16 mouse cellular contexts compared by ENCODE assay signal in genomic region chr7:79869072-79869719, GRCm38 (mm10). TPM values are rescaled to one million over a fixed set of nuclear protein-coding genes. Genes with fewer than 3 reads are reported as not detected.
DNase-seq lines count a peak whose midpoint lies in the region; ATAC-seq and TF ChIP-seq lines count a peak whose summit lies in the region.
"Had no signal": no experiment of that assay in that cellular context is flagged by ENCODE, and none has a peak within 500 bp of the region (broad histone marks: within the 10 kb centered on the region; RNA-seq: fewer than 3 reads in every experiment).

No protein-coding gene starts in this region.

- H3K27me3 ChIP-seq in hindbrain, embryonic 10.5 days (ENCODE audit: insufficient read depth, poor library complexity, severe bottlenecking): no peaks in the 10 kb centered on the region
- H3K27me3 ChIP-seq in hindbrain, embryonic 16.5 days (replicated peaks; ENCODE audit: control insufficient read depth, insufficient read depth, low read length): no peaks in the 10 kb centered on the region
- no peaks in the 10 kb centered on the region for H3K27me3 ChIP-seq in ES-Bruce4 (ENCODE audit: control insufficient read depth, insufficient read depth, low read length, poor library complexity, severe bottlenecking)
- no peaks in the 10 kb centered on the region for H3K27me3 ChIP-seq in embryonic facial prominence, embryonic 10.5 days (replicated peaks; ENCODE audit: low read depth, poor library complexity, severe bottlenecking)
- H3K27me3 ChIP-seq: liver, embryonic 15.5 days; midbrain, embryonic 12.5 days had no signal

- peak overlapping the region; percentile 35; the same call in 1 of the 2 replicates for H3K27ac ChIP-seq in hindbrain, embryonic 10.5 days
- no peak overlapping the region for H3K27ac ChIP-seq in hindbrain, embryonic 16.5 days (ENCODE audit: low read depth, low read length)
- peak overlapping the region; percentile 49 for H3K27ac ChIP-seq in ES-Bruce4 (ENCODE audit: insufficient read depth, low read length)
- peak overlapping the region; percentile 40; the same call in 1 of the 2 replicates for H3K27ac ChIP-seq in embryonic facial prominence, embryonic 10.5 days (replicated peaks)
- H3K27ac ChIP-seq in macrophage: 0 out of 2 replicates have a peak overlapping the region, but pooled peaks have one; percentile 22
- H3K27ac ChIP-seq: liver, embryonic 15.5 days; midbrain, embryonic 12.5 days had no signal

- no peak for ATAC-seq in hindbrain, embryonic 16.5 days

- no peaks in the 10 kb centered on the region for H3K79me2 ChIP-seq in macrophage (ENCODE audit: inconsistent target)

- TF ChIP-seq EP300 in ES-Bruce4 (IDR thresholded peaks at IDR 0.05; ENCODE audit: insufficient read depth, low read depth, low read length): no peak

- H3K4me3 ChIP-seq in hindbrain, embryonic 10.5 days: no peak overlapping the region
- no peak overlapping the region for H3K4me3 ChIP-seq in hindbrain, embryonic 16.5 days (ENCODE audit: low read length)
- H3K4me3 ChIP-seq in ES-Bruce4 (ENCODE audit: low read depth, low read length) (no peak overlapping the region), macrophage (ENCODE audit: inconsistent target) (no peak overlapping the region)
- no peak overlapping the region for H3K4me3 ChIP-seq in embryonic facial prominence, embryonic 10.5 days
- H3K4me3 ChIP-seq: liver, embryonic 15.5 days; midbrain, embryonic 12.5 days had no signal

- H3K4me2 ChIP-seq in hindbrain, embryonic 16.5 days (ENCODE audit: low read length): no peak overlapping the region
- H3K4me2 ChIP-seq: heart, embryonic 11.5 days; liver, embryonic 15.5 days; midbrain, embryonic 12.5 days had no signal

- H3K9ac ChIP-seq in hindbrain, embryonic 16.5 days (ENCODE audit: low read depth, low read length): no peak overlapping the region
- 0 out of 2 replicates have a peak overlapping the region, but pooled peaks have one; percentile 7 for H3K9ac ChIP-seq in ES-Bruce4 (ENCODE audit: low read depth, poor library complexity, severe bottlenecking)
- H3K9ac ChIP-seq: liver, embryonic 15.5 days; midbrain, embryonic 12.5 days had no signal

- peaks cover 20% of the 10 kb centered on the region for H3K4me1 ChIP-seq in hindbrain, embryonic 10.5 days (replicated peaks)
- no peaks in the 10 kb centered on the region for H3K4me1 ChIP-seq in hindbrain, embryonic 16.5 days (ENCODE audit: control insufficient read depth, insufficient read depth, low read depth, low read length)
- H3K4me1 ChIP-seq in ES-Bruce4 (ENCODE audit: control insufficient read depth, insufficient read depth, low read length): peaks cover 7% of the 10 kb centered on the region
- H3K4me1 ChIP-seq in embryonic facial prominence, embryonic 10.5 days: peaks cover 21% of the 10 kb centered on the region
- H3K4me1 ChIP-seq: liver, embryonic 15.5 days had no signal

- TF ChIP-seq CTCF in ES-Bruce4 (IDR thresholded peaks at IDR 0.05; ENCODE audit: low read depth, low read length): no peak

- no peaks in the 10 kb centered on the region for H3K9me3 ChIP-seq in hindbrain, embryonic 10.5 days
- no peaks in the 10 kb centered on the region for H3K9me3 ChIP-seq in hindbrain, embryonic 16.5 days (ENCODE audit: control insufficient read depth, low read length)
- H3K9me3 ChIP-seq in ES-Bruce4 (replicated peaks; ENCODE audit: control insufficient read depth, insufficient read depth, low read length, poor library complexity, severe bottlenecking): no peaks in the 10 kb centered on the region
- H3K9me3 ChIP-seq in embryonic facial prominence, embryonic 10.5 days: no peaks in the 10 kb centered on the region
- H3K9me3 ChIP-seq: G1E; liver, embryonic 15.5 days; midbrain, embryonic 12.5 days had no signal

- WGBS in hindbrain, embryonic 10.5 days: 52% methylated on average over 6 of the region's 6 CpGs
- WGBS in hindbrain, embryonic 16.5 days: 49% methylated on average over 6 of the region's 6 CpGs
- WGBS in embryonic facial prominence, embryonic 10.5 days: 57% methylated on average over 6 of the region's 6 CpGs
- 46% methylated on average over 6 of the region's 6 CpGs for WGBS in macrophage (ENCODE audit: missing documents)

- H3K36me3 ChIP-seq in hindbrain, embryonic 10.5 days: no peaks in the 10 kb centered on the region
- H3K36me3 ChIP-seq in hindbrain, embryonic 16.5 days (ENCODE audit: control insufficient read depth, insufficient read depth, low read length): no peaks in the 10 kb centered on the region
- H3K36me3 ChIP-seq in ES-Bruce4 (ENCODE audit: control insufficient read depth, insufficient read depth, low read length, poor library complexity, severe bottlenecking): no peaks in the 10 kb centered on the region
- H3K36me3 ChIP-seq in embryonic facial prominence, embryonic 10.5 days (replicated peaks): no peaks in the 10 kb centered on the region
- H3K36me3 ChIP-seq in macrophage (ENCODE audit: inconsistent target): no peaks in the 10 kb centered on the region
- H3K36me3 ChIP-seq: G1E; liver, embryonic 15.5 days; midbrain, embryonic 12.5 days had no signal

- TF ChIP-seq POLR2A in ES-Bruce4 (IDR thresholded peaks at IDR 0.05; ENCODE audit: insufficient read depth, low read length): no peak

- DNase-seq in hindbrain, embryonic 10.5 days (ENCODE audit: low spot score): no peak
- DNase-seq in embryonic facial prominence, embryonic 10.5 days (ENCODE audit: low spot score): no peak
- no peak for DNase-seq in retina, embryonic 14.5 days (ENCODE audit: low spot score)
- no peak for DNase-seq in layer of hippocampus, postnatal 36 days
- DNase-seq in kidney, postnatal 4 days: no peak
- DNase-seq: cerebellum, adult 11 months; gastrocnemius, postnatal 14 days; right cerebral cortex, postnatal 14 days had no signal

RNA-seq across cellular contexts. Expression of gene Anpep, which starts 8.3 kb away (rescaled TPM):
- polyA plus RNA-seq in hindbrain, embryonic 10.5 days (2016; fragmentation: Nextera tagmentation; extraction: Ambion mirVana): 4.3 and 5.6 TPM in 2 replicates
- polyA plus RNA-seq in hindbrain, embryonic 16.5 days (2015; fragmentation: Nextera tagmentation; extraction: Ambion mirVana): 4.3 and 5.2 TPM in 2 replicates
- polyA plus RNA-seq in ES-Bruce4 (2011; ENCODE audit: insufficient read depth, insufficient read length, low read depth, missing spikeins) (9.7 and 10.4 TPM in 2 replicates), macrophage (2018) (640 to 2,077 TPM (median 1,213 TPM) in 3 replicates)
- polyA plus RNA-seq in embryonic facial prominence, embryonic 10.5 days (2016; fragmentation: Nextera tagmentation; extraction: Ambion mirVana): 5.4 and 6.9 TPM in 2 replicates
- total RNA-seq in macrophage (2018; cell fraction: chromatin; rRNA removed): 100 to 1,000 TPM; 101 to 453 (median 231) TPM
- 1,000 to 10,000 TPM in 19 of 26 experiments, 100 to 1,000 TPM in 7; 684 to 2,171 (median 1,216) TPM for total RNA-seq in macrophage (2018; cell fraction: cytosol; rRNA removed)
- total RNA-seq in macrophage (2018; cell fraction: nucleus; rRNA removed): 1,000 to 10,000 TPM in 21 of 26 experiments, 100 to 1,000 TPM in 5; 406 to 2,072 (median 1,304) TPM
- 1 to 10 TPM; 3.1 to 4.8 TPM for total RNA-seq in layer of hippocampus, postnatal 36 days (2021)
- polyA plus RNA-seq: G1E had no signal

RNA-seq across cellular contexts. Expression of gene Ap3s2, which starts 51.3 kb away (rescaled TPM):
- polyA plus RNA-seq in hindbrain, embryonic 10.5 days (2016; fragmentation: Nextera tagmentation; extraction: Ambion mirVana): 47.0 and 54.6 TPM in 2 replicates
- 37.9 and 48.2 TPM in 2 replicates for polyA plus RNA-seq in hindbrain, embryonic 16.5 days (2015; fragmentation: Nextera tagmentation; extraction: Ambion mirVana)
- 61.0 and 61.2 TPM in 2 replicates for polyA plus RNA-seq in ES-Bruce4 (2011; ENCODE audit: insufficient read depth, insufficient read length, low read depth, missing spikeins)
- polyA plus RNA-seq in embryonic facial prominence, embryonic 10.5 days (2016; fragmentation: Nextera tagmentation; extraction: Ambion mirVana): 48.9 and 49.4 TPM in 2 replicates
- 10 to 100 TPM in 6 of 26 experiments, 1 to 10 TPM in 19, under 1 TPM in 1; 1.00 to 13.0 (median 6.4) TPM for total RNA-seq in macrophage (2018; cell fraction: chromatin; rRNA removed)
- 10 to 100 TPM in 22 of 26 experiments, 1 to 10 TPM in 4; 7.9 to 14.4 (median 12.3) TPM for total RNA-seq in macrophage (2018; cell fraction: cytosol; rRNA removed)
- total RNA-seq in macrophage (2018; cell fraction: nucleus; rRNA removed): 10 to 100 TPM in 11 of 26 experiments, 1 to 10 TPM in 15; 3.5 to 19.3 (median 8.0) TPM
- polyA plus RNA-seq in macrophage (2018): 9.2 to 13.3 TPM (median 12.1 TPM) in 3 replicates
- 10 to 100 TPM; 47.4 to 49.6 TPM for total RNA-seq in layer of hippocampus, postnatal 36 days (2021)

RNA-seq across cellular contexts. Expression of gene Mesp2, which starts 58.7 kb away (rescaled TPM):
- 0.37 and 0.55 TPM in 2 replicates for polyA plus RNA-seq in hindbrain, embryonic 10.5 days (2016; fragmentation: Nextera tagmentation; extraction: Ambion mirVana)
- polyA plus RNA-seq in hindbrain, embryonic 16.5 days (2015; fragmentation: Nextera tagmentation; extraction: Ambion mirVana): 1.5 and 1.7 TPM in 2 replicates
- polyA plus RNA-seq in ES-Bruce4 (2011; ENCODE audit: insufficient read depth, insufficient read length, low read depth, missing spikeins): 1.2 and 1.5 TPM in 2 replicates
- 0.34 and 0.36 TPM in 2 replicates for polyA plus RNA-seq in embryonic facial prominence, embryonic 10.5 days (2016; fragmentation: Nextera tagmentation; extraction: Ambion mirVana)
- not detected for total RNA-seq in macrophage (2018; cell fraction: chromatin; rRNA removed)
- total RNA-seq in macrophage (2018; cell fraction: cytosol; rRNA removed): under 1 TPM in 7 of 26 experiments, not detected in 19; 0.05 to 0.16 (median 0.10) TPM
- total RNA-seq in macrophage (2018; cell fraction: nucleus; rRNA removed): not detected
- polyA plus RNA-seq in macrophage (2018): 0.12 TPM in 1 of 3 replicates, not detected in the others
- 1 to 10 TPM; 1.1 to 1.6 TPM for total RNA-seq in layer of hippocampus, postnatal 36 days (2021)
- total RNA-seq: G1E; gastrocnemius, postnatal 14 days; hematopoietic stem cell, adult 5-6 weeks had no signal
- polyA plus RNA-seq: G1E; liver, embryonic 15.5 days had no signal

Comparison
In these comparisons a context has a peak if more than half of its experiments do, and no peak if none do; other contexts are left out.
1. RNA of gene Anpep, which starts 8.3 kb away (polyA plus RNA-seq): 640 to 2,077 TPM in macrophage; 9.7 to 10.4 TPM in ES-Bruce4, 5.4 to 6.9 TPM in embryonic facial prominence, embryonic 10.5 days, 4.3 to 5.2 TPM in hindbrain, embryonic 16.5 days and 4.3 to 5.6 TPM in hindbrain, embryonic 10.5 days; every median in the first group is over 10 times any median in the second.